Mouse (Mus musculus): Measurements from ENCODE around the gene Rpl11.

GRCm38 (mm10) chr4:136050226-136050625 lies 3.0 kb downstream of the Rpl11 start:
- TF ChIP-seq CTCF (IDR thresholded peaks at IDR 0.05; ENCODE audit: borderline replicate concordance, insufficient read depth, low read length) (no peak), POLR2A (IDR thresholded peaks at IDR 0.05; ENCODE audit: low read depth, low read length) (no peak)

Measured in embryonic fibroblast, embryonic 13.5 days (primary cell).